Mouse (Mus musculus): ENCODE results near the gene 9930022D16Rik.

Gene 9930022D16Rik

DNA sequence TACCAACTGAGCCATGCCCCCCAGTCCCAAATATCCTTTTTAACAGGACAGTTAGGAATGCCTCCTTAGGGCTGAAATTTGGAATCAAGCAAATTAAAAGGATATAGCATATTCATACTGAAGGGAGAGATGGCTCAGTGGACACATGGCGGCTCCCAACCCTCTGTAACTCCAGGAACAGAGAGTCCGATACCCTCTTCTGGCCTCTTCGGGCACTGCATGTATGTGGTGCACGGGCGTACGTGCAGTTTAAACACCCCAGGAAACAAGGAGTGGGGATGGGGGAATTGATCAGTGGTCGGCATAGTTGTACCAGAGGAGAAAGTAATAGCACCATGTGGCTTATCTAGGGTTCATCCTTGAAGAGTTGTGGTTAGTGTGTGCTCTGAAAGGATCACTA is 30.9 kb downstream of the 9930022D16Rik start:
- DNase-seq (ENCODE audit: extremely low read depth, insufficient read length, low spot score), result no peak

DNA sequence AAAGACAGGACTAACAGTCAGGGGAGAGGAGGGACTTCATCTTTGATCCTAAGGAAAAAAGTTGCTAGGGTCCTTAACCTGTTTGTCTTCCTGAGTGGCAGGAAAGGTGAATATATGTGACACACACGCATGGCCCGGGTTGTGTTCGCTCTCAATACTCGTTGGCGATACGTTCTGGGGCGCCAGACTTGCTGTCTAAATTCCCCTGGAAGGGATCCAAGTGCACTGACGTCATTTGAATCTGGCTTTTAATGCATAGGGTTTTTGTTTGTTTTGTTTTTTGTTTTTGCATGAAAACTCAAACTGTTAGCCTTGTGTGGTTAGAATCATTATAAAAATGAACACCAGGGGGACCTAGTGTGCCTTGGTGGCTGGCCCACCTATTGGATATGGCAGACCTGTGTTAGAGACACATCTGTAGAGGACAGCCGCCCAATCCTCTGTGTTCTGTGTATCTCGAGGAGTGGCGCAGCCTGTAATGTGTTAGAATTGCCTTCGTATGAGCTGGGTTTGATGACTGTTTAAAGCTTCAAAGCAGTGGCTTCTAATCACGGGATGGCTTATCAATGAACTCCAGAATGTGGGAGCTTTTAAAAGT is 31.8 kb downstream of the 9930022D16Rik start:
- no peak for DNase-seq (ENCODE audit: extremely low read depth, insufficient read length, low spot score)

DNA sequence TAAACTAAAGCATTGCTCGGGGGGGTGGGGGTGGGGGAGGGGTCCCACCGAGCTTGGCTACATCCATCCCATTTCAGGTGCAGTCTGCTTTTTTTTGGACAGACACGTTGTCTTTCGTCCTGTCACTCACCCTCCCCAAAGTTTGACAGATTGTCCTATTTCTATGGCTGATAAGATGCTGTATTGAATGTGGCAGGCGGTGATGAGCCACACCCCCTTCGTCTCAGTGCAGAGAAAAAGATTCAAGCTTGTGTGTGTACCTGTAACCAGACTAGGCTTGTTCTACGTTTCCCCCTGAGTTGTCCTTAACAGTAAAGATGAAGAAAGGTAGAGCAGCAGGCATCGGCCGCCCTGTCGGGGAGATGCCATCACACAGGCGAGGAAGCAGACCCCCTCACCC is 37.5 kb downstream of the 9930022D16Rik start:
- no peak for DNase-seq (ENCODE audit: extremely low read depth, insufficient read length, low spot score)

DNA sequence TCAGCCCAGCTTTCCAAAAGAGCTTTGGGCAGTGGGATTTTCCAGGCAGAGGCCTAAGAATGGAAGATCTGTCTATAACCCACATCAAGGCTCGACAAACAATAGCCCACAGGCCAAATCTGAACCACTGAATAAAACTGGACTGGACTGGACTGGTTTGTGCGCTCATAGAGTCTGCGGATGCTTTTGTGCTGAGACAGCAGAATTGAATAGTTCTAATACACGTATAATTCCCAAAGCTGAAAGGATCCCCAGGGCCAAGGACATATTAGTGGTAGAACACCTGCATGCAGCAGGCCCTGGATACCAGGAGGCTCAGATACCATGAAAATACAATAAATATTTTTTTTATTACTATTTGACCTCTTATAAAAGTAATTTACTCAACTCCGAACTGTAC is 42.5 kb downstream of the 9930022D16Rik start:
- no peak for DNase-seq (ENCODE audit: extremely low read depth, insufficient read length, low spot score)

- DNase-seq (ENCODE audit: extremely low read depth, insufficient read length, low spot score), result no peak
Observed at GRCm38 (mm10) chr11:109458165-109458564, 44.4 kb downstream of the 9930022D16Rik start.

DNA sequence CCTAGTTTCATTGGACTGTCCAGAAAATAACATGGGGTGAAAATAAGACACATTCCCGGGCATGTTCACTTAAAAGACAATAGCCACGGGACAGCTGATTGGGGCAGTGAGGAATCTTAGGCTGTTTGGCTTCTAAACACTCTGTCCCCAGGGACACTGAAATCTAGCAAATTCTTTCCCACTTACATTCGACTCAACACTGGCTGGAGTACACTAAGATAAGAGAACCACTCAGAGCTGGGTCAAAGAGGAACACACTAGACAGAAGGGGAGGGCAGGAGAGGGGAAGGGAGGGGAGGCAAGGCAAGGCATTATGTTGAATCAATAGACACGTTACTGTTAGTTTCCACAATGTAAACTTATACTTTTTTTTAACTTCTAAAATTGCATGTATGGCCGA is 46.9 kb downstream of the 9930022D16Rik start:
- DNase-seq (ENCODE audit: extremely low read depth, insufficient read length, low spot score), result no peak

- no peak for DNase-seq (ENCODE audit: extremely low read depth, insufficient read length, low spot score)
Observed at GRCm38 (mm10) chr11:109465068-109465467, 51.4 kb downstream of the 9930022D16Rik start.

DNA sequence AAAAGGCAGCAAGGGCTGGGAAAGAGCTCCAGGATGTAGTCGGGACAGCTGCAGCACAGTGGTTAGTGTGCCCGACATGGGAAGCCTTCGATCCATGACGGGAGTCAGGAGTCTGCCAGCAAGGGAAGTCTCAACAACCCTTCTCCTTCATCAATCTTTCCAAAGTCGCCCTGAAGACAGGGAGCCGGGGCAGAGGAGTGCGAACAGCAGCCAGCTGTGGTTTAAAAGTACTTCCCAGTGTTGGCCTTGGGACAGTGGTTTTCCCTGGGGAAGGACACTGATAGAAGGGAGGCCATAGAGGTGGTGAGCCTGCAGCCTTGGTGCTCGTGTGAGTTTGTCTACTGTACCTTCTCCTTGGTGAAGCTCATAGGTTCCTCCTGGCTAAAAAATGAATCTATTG is 53.3 kb downstream of the 9930022D16Rik start:
- no peak for DNase-seq (ENCODE audit: extremely low read depth, insufficient read length, low spot score)

DNA sequence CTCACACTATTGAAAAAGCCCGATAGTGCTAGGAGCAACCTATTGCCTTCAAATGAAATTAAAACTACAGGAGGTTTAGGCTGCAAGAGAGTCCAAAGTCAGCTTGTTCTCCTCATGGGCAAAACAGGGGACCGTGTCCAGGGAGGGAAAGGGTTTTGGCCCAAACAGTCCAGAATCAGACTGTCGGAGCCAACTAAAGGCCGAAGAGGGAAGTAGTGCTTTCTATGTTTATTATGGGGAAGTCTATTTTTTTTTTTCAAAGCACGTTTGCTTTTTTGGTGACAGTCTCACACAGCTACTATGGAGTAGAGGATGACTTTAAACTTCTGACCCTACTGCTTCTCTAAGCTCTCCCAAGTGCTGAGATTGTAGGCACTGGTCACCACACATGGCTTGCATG is 54.4 kb downstream of the 9930022D16Rik start:
- no peak for DNase-seq (ENCODE audit: extremely low read depth, insufficient read length, low spot score)

Data from 3134 (cell line).